Mouse (Mus musculus): ENCODE measurements at regions not wholly inside any gene's neighbourhood (a gene's known extent, or its start where the extent isn't known, plus 50 kb on each side); places are given as distances from the start of the nearest gene placed in this dataset.
"Not testable (repeated sequence)": the region's sequence is repeated elsewhere in the genome, so short reads cannot be mapped to it uniquely, and the experiment has no call there.

DNA sequence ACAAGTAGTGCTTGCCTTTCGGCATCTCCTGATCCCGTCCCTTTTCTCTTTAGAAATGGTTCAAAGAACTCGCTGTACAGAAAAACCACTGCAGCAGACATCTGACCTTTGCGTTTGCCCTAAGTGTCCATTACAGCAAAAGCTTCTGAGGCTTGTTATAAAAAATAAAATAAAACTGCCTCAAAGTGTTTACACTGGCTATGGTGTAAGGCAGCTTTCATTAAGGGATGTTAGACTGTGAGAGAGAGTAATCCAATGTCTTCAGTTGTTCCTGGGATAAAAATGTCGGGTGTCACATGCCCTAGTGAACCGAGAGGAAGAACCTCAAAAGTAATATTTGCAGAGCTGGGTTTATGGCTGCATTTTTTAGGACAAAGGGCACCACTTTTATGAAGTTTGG lies 434.7 kb downstream of the Epm2a start:
- H3K4me1 ChIP-seq (ENCODE audit: control insufficient read depth, insufficient read depth, low read length), result no peaks in the 10 kb centered on the region
- H3K9ac ChIP-seq (ENCODE audit: low read depth, low read length, severe bottlenecking), result no peak overlapping the region
- no peak overlapping the region for H3K4me3 ChIP-seq (replicated peaks; ENCODE audit: low read length)
- no peak overlapping the region for H3K27ac ChIP-seq (replicated peaks; ENCODE audit: low read depth, low read length)
- 81% methylated on average over 6 of the region's 6 CpGs for WGBS
- no peak for TF ChIP-seq POLR2A (IDR thresholded peaks at IDR 0.05; ENCODE audit: borderline replicate concordance, extremely low read depth, insufficient read depth, insufficient read length)
- no peaks in the 10 kb centered on the region for H3K27me3 ChIP-seq (ENCODE audit: control insufficient read depth, insufficient read depth, low read length)
- DNase-seq (ENCODE audit: low spot score), result no peak
- H3K9me3 ChIP-seq (ENCODE audit: control insufficient read depth, low read length), result peaks cover 5% of the 10 kb centered on the region; the same call in 1 of the 2 replicates
- H3K36me3 ChIP-seq (ENCODE audit: control insufficient read depth, insufficient read depth, low read length), result no peaks in the 10 kb centered on the region
- no peak for ATAC-seq (ENCODE audit: low FRiP score, low read depth)
- no peak overlapping the region for H3K4me2 ChIP-seq (replicated peaks; ENCODE audit: low read depth, low read length, severe bottlenecking)

DNA sequence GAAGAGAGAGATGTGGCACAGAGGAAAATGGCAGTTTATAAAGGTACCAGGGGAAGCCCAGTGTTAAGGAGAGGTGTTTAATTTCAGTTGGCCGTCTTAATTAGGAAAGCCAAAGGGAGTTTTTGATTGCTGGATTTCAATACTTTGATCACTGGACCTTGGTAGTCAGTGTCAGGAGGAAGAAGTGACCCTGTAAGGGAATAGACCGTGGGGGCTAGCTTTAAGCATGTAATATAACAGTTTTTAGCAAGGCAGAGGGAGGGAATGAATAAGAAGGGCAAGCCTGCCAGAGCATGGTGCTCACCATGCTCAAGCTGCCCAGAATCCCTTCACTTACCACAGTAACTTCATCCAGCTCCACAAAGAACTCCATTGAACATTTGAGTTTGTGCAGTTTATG lies 437.1 kb downstream of the Epm2a start:
- Histone ChIP-seq H3K36me3 (ENCODE audit: control insufficient read depth, insufficient read depth, low read length) (no peaks in the 10 kb centered on the region), H3K9ac (ENCODE audit: low read depth, low read length, severe bottlenecking) (no peak overlapping the region), H3K4me1 (ENCODE audit: control insufficient read depth, insufficient read depth, low read length) (no peaks in the 10 kb centered on the region), H3K27ac (replicated peaks; ENCODE audit: low read depth, low read length) (no peak overlapping the region), H3K4me2 (replicated peaks; ENCODE audit: low read depth, low read length, severe bottlenecking) (no peak overlapping the region), H3K27me3 (ENCODE audit: control insufficient read depth, insufficient read depth, low read length) (no peaks in the 10 kb centered on the region), H3K4me3 (replicated peaks; ENCODE audit: low read length) (no peak overlapping the region), H3K9me3 (ENCODE audit: control insufficient read depth, low read length) (no peaks in the 10 kb centered on the region)
- no peak for DNase-seq (ENCODE audit: low spot score)
- ATAC-seq (ENCODE audit: low FRiP score, low read depth), result no peak
- 88% methylated on average over 2 of the region's 2 CpGs for WGBS
- TF ChIP-seq POLR2A (IDR thresholded peaks at IDR 0.05; ENCODE audit: borderline replicate concordance, extremely low read depth, insufficient read depth, insufficient read length), result no peak

DNA sequence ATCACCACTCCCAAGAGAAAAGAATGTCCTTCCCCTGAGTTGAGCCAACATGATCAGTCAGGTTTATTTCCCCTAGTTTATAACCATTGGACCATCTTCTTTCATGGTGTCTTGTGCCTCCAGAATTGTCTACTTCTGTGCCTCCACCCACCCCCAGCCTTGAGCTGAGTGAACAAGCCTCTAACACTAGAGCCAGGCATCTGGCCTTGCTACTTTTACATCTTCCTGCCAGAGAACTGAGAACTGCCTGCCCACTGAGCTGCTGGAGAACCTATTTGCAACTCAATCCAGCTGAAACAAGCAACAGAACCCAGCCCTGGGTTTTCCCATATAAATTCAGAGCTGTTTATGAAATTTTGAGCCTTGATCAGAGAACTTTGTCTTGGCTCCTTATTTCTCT lies 444.0 kb downstream of the Epm2a start:
- no peak overlapping the region for H3K9ac ChIP-seq (ENCODE audit: low read depth, low read length, severe bottlenecking)
- H3K36me3 ChIP-seq (ENCODE audit: control insufficient read depth, insufficient read depth, low read length), result no peaks in the 10 kb centered on the region
- H3K4me1 ChIP-seq (ENCODE audit: control insufficient read depth, insufficient read depth, low read length), result no peaks in the 10 kb centered on the region
- no peaks in the 10 kb centered on the region for H3K27me3 ChIP-seq (ENCODE audit: control insufficient read depth, insufficient read depth, low read length)
- H3K4me2 ChIP-seq (replicated peaks; ENCODE audit: low read depth, low read length, severe bottlenecking), result no peak overlapping the region
- no peak for TF ChIP-seq POLR2A (IDR thresholded peaks at IDR 0.05; ENCODE audit: borderline replicate concordance, extremely low read depth, insufficient read depth, insufficient read length)
- H3K27ac ChIP-seq (replicated peaks; ENCODE audit: low read depth, low read length), result no peak overlapping the region
- no peaks in the 10 kb centered on the region for H3K9me3 ChIP-seq (ENCODE audit: control insufficient read depth, low read length)
- H3K4me3 ChIP-seq (replicated peaks; ENCODE audit: low read length), result no peak overlapping the region
- no peak for DNase-seq (ENCODE audit: low spot score)
- no peak for ATAC-seq (ENCODE audit: low FRiP score, low read depth)

DNA sequence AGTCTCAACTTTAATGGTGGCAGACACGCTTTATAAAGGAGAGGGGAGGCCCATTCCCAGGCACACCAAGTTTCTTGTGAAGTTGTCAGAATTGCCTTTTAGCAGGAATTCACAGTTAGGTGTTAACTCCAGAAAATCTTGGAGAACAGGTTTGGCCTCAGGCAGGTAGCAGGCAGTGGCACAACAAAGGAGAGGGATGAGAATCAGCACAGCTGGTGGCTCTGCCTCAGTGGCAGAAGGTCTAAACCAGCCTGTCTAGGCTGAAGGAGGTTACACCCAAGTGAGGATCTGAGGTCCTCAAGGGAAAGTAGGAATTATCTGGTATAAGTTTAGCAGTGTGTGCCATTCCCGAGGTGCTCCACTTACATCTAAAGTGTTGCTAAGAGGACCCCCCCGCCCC lies 456.3 kb downstream of the Epm2a start:
- Histone ChIP-seq H3K36me3 (ENCODE audit: control insufficient read depth, insufficient read depth, low read length) (no peaks in the 10 kb centered on the region), H3K4me3 (replicated peaks; ENCODE audit: low read length) (no peak overlapping the region), H3K27me3 (ENCODE audit: control insufficient read depth, insufficient read depth, low read length) (no peaks in the 10 kb centered on the region), H3K4me1 (ENCODE audit: control insufficient read depth, insufficient read depth, low read length) (no peaks in the 10 kb centered on the region), H3K27ac (replicated peaks; ENCODE audit: low read depth, low read length) (no peak overlapping the region), H3K4me2 (replicated peaks; ENCODE audit: low read depth, low read length, severe bottlenecking) (no peak overlapping the region), H3K9me3 (ENCODE audit: control insufficient read depth, low read length) (no peaks in the 10 kb centered on the region), H3K9ac (ENCODE audit: low read depth, low read length, severe bottlenecking) (no peak overlapping the region)
- no peak for TF ChIP-seq POLR2A (IDR thresholded peaks at IDR 0.05; ENCODE audit: borderline replicate concordance, extremely low read depth, insufficient read depth, insufficient read length)
- WGBS, result 90% methylated on average over 3 of the region's 3 CpGs
- DNase-seq (ENCODE audit: low spot score) (no peak), ATAC-seq (ENCODE audit: low FRiP score, low read depth) (no peak)

DNA sequence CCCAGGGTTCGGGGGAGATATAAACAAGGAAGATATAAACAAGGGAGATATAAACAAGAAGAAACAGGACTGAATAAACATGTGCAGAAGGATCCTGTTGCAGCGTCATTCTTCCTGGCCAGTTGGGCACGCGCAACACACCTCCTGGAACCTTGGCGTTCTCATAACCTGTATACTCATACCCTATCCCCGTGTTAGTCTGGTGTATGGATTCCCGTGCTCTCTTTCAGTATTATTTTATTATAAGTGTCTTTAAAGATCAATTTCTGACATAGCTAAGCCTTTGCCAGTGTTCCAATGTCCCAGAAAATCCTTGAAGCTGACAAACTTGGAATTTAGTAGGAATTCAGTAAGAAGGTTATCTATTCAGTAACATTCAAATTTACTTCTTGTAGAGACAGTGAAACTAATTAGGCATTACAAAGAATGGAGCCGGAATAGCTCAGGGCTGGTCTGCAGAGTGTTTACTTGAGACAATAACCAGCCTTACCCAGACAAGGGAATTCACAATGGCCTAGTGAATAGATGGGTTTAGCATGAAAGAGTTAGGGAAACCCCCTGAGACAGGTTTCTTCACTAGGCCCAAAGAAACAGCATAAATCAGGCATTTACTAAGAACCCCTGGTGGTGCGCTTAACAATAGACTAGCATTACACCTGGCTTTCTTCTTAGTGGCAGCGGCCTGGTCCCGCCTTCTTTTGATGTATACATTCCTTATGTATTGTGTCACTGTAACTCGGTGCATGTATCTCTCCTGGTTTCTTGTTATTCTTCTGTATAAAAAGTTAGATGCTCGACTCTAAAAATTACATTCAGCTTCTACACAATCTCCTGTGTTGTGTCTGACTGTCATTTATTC lies 458.4 kb downstream of the Epm2a start:
- not testable (repeated sequence) for H3K36me3 ChIP-seq (ENCODE audit: control insufficient read depth, insufficient read depth, low read length); ATAC-seq (ENCODE audit: low FRiP score, low read depth); H3K4me3 ChIP-seq (replicated peaks; ENCODE audit: low read length); H3K27ac ChIP-seq (replicated peaks; ENCODE audit: low read depth, low read length); H3K4me2 ChIP-seq (replicated peaks; ENCODE audit: low read depth, low read length, severe bottlenecking); H3K4me1 ChIP-seq (ENCODE audit: control insufficient read depth, insufficient read depth, low read length); DNase-seq (ENCODE audit: low spot score); H3K27me3 ChIP-seq (ENCODE audit: control insufficient read depth, insufficient read depth, low read length); H3K9me3 ChIP-seq (ENCODE audit: control insufficient read depth, low read length); H3K9ac ChIP-seq (ENCODE audit: low read depth, low read length, severe bottlenecking)
- WGBS, result 91% methylated on average over 13 of the region's 13 CpGs
